Mouse (Mus musculus) hematopoietic multipotent progenitor cell, adult 10-12 weeks (in vitro differentiated cells): ENCODE data around the gene Fam25c. TPM values are rescaled to one million over a fixed set of nuclear protein-coding genes. Genes with fewer than 3 reads are reported as not detected.

Source experiments
- polyA plus RNA-seq: library from polyadenylated mRNA; stranded (reverse); fragments of >175 nt; gene quantifications from 2 replicates; pipeline ENCODE4 v1.2.3, GENCODE M21; 2012; ENCODE audit warnings: low replicate concordance

Fam25c gene
- not detected in 2 replicates for polyA plus RNA-seq

GRCm38 (mm10) chr14:34355301-34355700, at the start of gene Fam25c:
Fam25c (minus strand) TSS chr14:34355433.

GRCm38 (mm10) chr14:34375415-34375904, 20.2 kb upstream of the Fam25c start, which contains the start of gene Mmrn2:
Mmrn2 (plus strand) TSS chr14:34375465.

GRCm38 (mm10) chr14:34374577-34374976, 19.3 kb upstream of the Fam25c start, which contains the start of gene Sncg:
Sncg (minus strand) TSS chr14:34374789.

GRCm38 (mm10) chr14:34310234-34310965, 44.8 kb downstream of the Fam25c start, which contains the start of the genes Shld2 and Glud1:
Shld2 (minus strand) TSS chr14:34310493.
Glud1 (plus strand) TSS chr14:34310727.

Other genes with a start within 250 kb of the Fam25c start
- gene Npy4r, start 202.9 kb downstream of the Fam25c start, polyA plus RNA-seq, result not detected in 2 replicates
- 0.01 and 0.25 TPM in 2 replicates for gene Gprin2, start 153.8 kb downstream of the Fam25c start, polyA plus RNA-seq
- 0.24 TPM in 1 of 2 replicates, not detected in the other for gene Syt15, start 135.8 kb downstream of the Fam25c start, polyA plus RNA-seq
- gene Shld2, start 44.9 kb downstream of the Fam25c start, polyA plus RNA-seq, result 8.7 and 21.1 TPM in 2 replicates
- 51.1 and 185 TPM in 2 replicates for gene Glud1, start 44.7 kb downstream of the Fam25c start, polyA plus RNA-seq
- gene Sncg, start 19.4 kb upstream of the Fam25c start, polyA plus RNA-seq, result not detected in 2 replicates
- 0.10 and 0.71 TPM in 2 replicates for gene Mmrn2, start 20.0 kb upstream of the Fam25c start, polyA plus RNA-seq
- gene Bmpr1a, start 147.9 kb upstream of the Fam25c start, polyA plus RNA-seq, result 0.10 and 0.37 TPM in 2 replicates
- not detected in 2 replicates for gene 9230112D13Rik, start 167.4 kb upstream of the Fam25c start, polyA plus RNA-seq
- gene Ldb3, start 233.2 kb upstream of the Fam25c start, polyA plus RNA-seq, result not detected in 2 replicates
- gene Opn4, start 244.7 kb upstream of the Fam25c start, polyA plus RNA-seq, result not detected in 2 replicates